Mouse (Mus musculus): Measurements from ENCODE around the gene Klrc3. TPM values are rescaled to one million over a fixed set of nuclear protein-coding genes. Genes with fewer than 3 reads are reported as not detected.
"Not testable (repeated sequence)": the region's sequence is repeated elsewhere in the genome, so short reads cannot be mapped to it uniquely, and the experiment has no call there.

The Klrc3 gene
- not detected in 2 replicates for polyA plus RNA-seq (2015; fragmentation: Nextera tagmentation; extraction: Ambion mirVana)

DNA sequence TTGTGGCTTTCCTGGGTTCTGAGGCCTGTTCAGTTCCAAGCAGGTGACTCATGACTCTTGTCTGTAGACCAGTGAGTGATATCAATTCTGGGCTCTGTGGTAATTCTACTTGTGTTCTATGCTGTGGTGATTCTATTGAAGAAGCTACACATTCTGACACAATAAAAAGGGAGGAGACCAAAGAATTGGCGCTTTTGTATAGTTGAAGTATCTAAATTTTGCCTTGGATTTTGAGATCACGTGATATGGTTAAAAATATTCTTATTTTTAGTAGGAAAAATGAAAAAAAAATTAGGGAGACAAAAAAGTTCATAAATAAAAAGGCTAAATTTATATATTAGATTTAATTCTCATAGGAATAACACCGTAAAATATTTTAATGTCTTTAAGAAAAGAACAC, at the start of gene Klrc3:
TSS of gene Klrc3 (minus strand) at position 101 of the 400 bp plus-strand sequence.
- ATAC-seq (replicated peaks); H3K36me3 ChIP-seq; H3K4me3 ChIP-seq; H3K4me1 ChIP-seq; H3K4me2 ChIP-seq (replicated peaks); H3K9me3 ChIP-seq; H3K27ac ChIP-seq (replicated peaks); H3K9ac ChIP-seq (replicated peaks); H3K27me3 ChIP-seq: not testable (repeated sequence)
- 85% methylated on average over 3 of the region's 3 CpGs for WGBS

DNA sequence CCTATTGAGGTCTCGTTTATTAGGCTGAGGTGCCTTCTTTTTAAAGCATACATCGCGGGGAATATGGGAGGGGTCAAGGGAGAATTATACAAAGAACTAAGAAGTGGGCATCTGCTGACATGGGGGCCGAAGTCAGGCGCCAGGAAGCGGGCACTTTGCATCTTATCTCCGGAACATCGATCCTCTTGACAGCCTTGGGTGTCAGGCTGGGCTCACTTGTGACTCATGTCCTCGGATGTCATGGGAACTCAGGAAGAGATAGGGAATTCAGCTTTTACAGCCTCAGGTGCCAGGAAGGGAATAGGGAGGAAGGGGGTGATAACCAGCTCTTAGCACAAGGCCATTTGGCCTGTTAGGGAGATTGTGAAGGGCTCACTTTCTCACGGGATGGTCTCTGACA, 48.3 kb upstream of the Klrc3 start:
- H3K27me3 ChIP-seq; H3K36me3 ChIP-seq; H3K27ac ChIP-seq (replicated peaks); H3K9ac ChIP-seq (replicated peaks); H3K4me2 ChIP-seq (replicated peaks); H3K4me3 ChIP-seq; H3K4me1 ChIP-seq; ATAC-seq (replicated peaks): not testable (repeated sequence)
- 0 out of 2 replicates have a peak, but pooled peaks cover 10% of the 10 kb centered on the region for H3K9me3 ChIP-seq
- 85% methylated on average over 10 of the region's 10 CpGs for WGBS

DNA sequence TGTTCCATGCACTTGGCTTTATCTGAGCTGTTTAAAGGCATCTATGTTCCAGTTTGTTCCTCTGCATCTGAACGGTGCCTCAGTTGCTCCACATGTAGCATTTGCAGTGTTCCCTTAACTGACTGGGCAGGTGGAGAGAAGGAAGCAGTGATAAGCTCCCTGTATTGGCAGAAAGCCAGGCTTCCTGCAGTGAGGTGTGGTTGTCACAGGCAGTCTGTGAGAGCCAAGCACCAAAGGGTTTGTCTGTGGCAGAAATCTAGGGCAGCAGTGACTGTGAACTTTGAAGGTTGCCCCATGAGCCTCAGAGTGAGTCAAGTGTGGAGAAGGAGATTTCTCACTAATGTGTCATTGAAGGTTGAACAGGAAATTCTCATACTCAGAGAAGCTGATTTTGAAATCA, 37.2 kb upstream of the Klrc3 start:
- no peak overlapping the region for H3K9ac ChIP-seq (replicated peaks)
- no peaks in the 10 kb centered on the region for H3K9me3 ChIP-seq
- no peak overlapping the region for H3K4me3 ChIP-seq
- no peaks in the 10 kb centered on the region for H3K27me3 ChIP-seq
- no peak for ATAC-seq (replicated peaks)
- WGBS, result 76% methylated on average over 1 of the region's 1 CpGs
- no peak overlapping the region for H3K27ac ChIP-seq (replicated peaks)
- H3K36me3 ChIP-seq, result no peaks in the 10 kb centered on the region
- H3K4me1 ChIP-seq, result no peaks in the 10 kb centered on the region
- no peak overlapping the region for H3K4me2 ChIP-seq (replicated peaks)

DNA sequence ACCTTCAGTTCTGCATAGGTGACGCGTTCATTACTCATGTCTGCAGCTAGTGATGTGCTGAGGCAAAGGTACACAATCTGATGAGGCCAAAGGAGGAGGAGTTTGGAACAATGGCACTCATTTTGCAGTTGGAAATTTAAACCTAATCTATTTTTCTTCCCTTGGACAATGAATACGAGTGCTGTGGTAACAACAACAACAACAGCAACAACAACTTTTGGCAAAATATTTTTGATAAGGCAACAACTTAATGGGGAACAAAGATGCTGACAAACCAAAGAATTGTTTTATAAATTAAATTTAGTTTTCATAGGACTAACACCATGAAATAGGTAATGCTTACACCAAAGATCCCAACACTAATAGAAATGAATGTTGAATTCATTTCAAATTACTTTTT, 35.7 kb upstream of the Klrc3 start, which contains the start of gene Klrc1:
TSS of gene Klrc1 (minus strand) at position 101 of the 400 bp plus-strand sequence.
- Histone ChIP-seq H3K36me3 (no peaks in the 10 kb centered on the region), H3K9me3 (no peaks in the 10 kb centered on the region), H3K27ac (replicated peaks) (no peak within 1 kb of the TSS), H3K27me3 (no peaks in the 10 kb centered on the region), H3K4me3 (no peak within 1 kb of the TSS), H3K4me1 (no peaks in the 10 kb centered on the region), H3K9ac (replicated peaks) (no peak within 1 kb of the TSS), H3K4me2 (replicated peaks) (no peak within 1 kb of the TSS)
- 90% methylated on average over 3 of the region's 3 CpGs for WGBS
- no peak for ATAC-seq (replicated peaks)

DNA sequence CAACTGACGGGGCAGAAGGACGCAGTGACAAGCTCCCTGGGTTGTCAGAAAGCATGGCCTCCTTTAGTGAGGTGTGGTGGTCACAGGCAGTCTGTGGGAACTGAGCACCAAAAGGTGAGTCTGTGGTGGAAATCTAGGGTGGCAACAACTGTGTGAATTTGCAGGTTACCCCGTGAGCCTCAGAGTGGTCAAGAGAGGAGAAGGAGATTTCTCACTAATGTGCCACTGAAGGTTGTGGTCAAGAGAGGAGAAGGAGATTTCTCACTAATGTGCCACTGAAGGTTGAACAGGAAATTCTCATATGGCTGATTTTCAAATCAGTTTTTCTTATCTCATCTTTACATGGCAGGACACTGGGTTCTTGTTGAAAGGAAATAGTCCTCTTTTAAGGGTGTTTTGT, 18.2 kb upstream of the Klrc3 start:
- not testable (repeated sequence) for H3K9ac ChIP-seq (replicated peaks); ATAC-seq (replicated peaks); H3K27me3 ChIP-seq; H3K4me1 ChIP-seq; H3K4me3 ChIP-seq; H3K4me2 ChIP-seq (replicated peaks); H3K36me3 ChIP-seq; H3K27ac ChIP-seq (replicated peaks); H3K9me3 ChIP-seq
- WGBS, result 100% methylated on average over 1 of the region's 3 CpGs

DNA sequence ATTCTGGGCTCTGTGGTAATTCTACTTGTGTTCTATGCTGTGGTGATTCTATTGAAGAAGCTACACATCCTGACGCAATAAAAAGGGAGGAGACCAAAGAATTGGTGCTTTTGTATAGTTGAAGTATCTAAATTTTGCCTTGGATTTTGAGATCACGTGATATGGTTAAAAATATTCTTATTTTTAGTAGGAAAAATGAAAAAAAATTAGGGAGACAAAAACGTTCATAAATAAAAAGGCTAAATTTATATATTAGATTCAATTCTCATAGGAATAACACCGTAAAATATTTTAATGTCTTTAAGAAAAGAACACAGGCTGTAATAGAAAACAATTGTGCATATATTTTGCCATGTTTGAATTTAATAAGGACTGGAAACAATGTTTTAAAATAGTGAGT, 17.5 kb upstream of the Klrc3 start, which contains the start of gene Klrc2:
TSS of gene Klrc2 (minus strand) at position 101 of the 400 bp plus-strand sequence.
- H3K9ac ChIP-seq (replicated peaks); H3K36me3 ChIP-seq; H3K4me3 ChIP-seq; H3K4me2 ChIP-seq (replicated peaks); H3K4me1 ChIP-seq; ATAC-seq (replicated peaks); H3K9me3 ChIP-seq; H3K27ac ChIP-seq (replicated peaks); H3K27me3 ChIP-seq: not testable (repeated sequence)
- 80% methylated on average over 4 of the region's 4 CpGs for WGBS

DNA sequence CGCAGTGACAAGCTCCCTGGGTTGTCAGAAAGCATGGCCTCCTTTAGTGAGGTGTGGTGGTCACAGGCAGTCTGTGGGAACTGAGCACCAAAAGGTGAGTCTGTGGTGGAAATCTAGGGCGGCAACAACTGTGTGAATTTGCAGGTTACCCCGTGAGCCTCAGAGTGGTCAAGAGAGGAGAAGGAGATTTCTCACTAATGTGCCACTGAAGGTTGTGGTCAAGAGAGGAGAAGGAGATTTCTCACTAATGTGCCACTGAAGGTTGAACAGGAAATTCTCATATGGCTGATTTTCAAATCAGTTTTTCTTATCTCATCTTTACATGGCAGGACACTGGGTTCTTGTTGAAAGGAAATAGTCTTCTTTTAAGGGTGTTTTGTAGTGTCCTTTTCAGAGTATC, 917 bp upstream of the Klrc3 start:
- 77% methylated on average over 2 of the region's 3 CpGs for WGBS
- not testable (repeated sequence) for H3K4me3 ChIP-seq; H3K36me3 ChIP-seq; H3K27ac ChIP-seq (replicated peaks); H3K27me3 ChIP-seq; H3K9ac ChIP-seq (replicated peaks); H3K4me2 ChIP-seq (replicated peaks); H3K4me1 ChIP-seq; ATAC-seq (replicated peaks); H3K9me3 ChIP-seq

DNA sequence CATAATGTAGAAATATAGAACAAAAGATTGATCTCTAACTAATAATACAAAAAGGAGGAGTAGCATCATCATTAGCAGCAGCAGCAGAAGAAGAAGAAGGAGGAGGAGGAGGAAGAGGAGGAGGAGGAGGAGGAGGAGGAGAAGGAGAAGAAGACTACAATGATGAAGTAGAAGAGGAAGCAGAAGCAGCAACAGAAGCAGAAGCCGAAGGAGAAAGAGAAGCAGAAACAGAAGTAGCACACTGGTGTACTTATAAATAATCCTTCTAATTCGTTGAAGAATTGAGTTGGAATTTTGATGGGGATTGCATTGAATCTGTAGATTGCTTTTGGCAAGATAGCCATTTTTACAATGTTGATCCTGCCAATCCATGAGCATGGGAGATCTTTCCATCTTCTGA, 12.1 kb downstream of the Klrc3 start:
- WGBS, result 87% methylated on average over 2 of the region's 2 CpGs
- not testable (repeated sequence) for H3K9ac ChIP-seq (replicated peaks); H3K27me3 ChIP-seq; H3K27ac ChIP-seq (replicated peaks); ATAC-seq (replicated peaks); H3K9me3 ChIP-seq; H3K4me2 ChIP-seq (replicated peaks); H3K4me3 ChIP-seq; H3K4me1 ChIP-seq; H3K36me3 ChIP-seq

DNA sequence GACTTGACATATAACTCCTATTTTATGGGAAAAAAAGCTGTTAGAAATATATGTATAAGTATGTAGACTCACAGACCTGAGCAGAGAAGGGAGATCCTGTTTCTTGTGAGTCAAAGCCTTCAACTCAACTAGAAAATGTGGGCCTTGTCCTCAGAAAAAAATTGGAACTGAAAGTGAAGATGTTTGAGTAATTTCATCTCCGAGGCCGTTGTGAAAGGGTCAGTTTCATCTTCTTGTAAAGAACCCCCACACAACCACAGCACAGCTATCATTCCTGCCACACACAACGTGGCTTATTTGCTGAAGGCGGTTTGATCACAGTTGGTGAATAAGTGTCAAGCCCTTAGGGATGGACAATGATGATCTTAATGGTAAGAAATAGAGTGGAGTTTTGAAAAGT, 19.4 kb downstream of the Klrc3 start, which contains the start of gene Klrk1:
TSS of gene Klrk1 (minus strand) at position 130 of the 400 bp plus-strand sequence.
- Histone ChIP-seq H3K9ac (replicated peaks) (no peak within 1 kb of the TSS), H3K4me3 (no peak within 1 kb of the TSS), H3K4me2 (replicated peaks) (no peak within 1 kb of the TSS), H3K9me3 (no peaks in the 10 kb centered on the region), H3K27me3 (no peaks in the 10 kb centered on the region), H3K4me1 (no peaks in the 10 kb centered on the region), H3K27ac (replicated peaks) (no peak within 1 kb of the TSS), H3K36me3 (no peaks in the 10 kb centered on the region)
- ATAC-seq (replicated peaks), result no peak
- 85% methylated on average over 4 of the region's 4 CpGs for WGBS

DNA sequence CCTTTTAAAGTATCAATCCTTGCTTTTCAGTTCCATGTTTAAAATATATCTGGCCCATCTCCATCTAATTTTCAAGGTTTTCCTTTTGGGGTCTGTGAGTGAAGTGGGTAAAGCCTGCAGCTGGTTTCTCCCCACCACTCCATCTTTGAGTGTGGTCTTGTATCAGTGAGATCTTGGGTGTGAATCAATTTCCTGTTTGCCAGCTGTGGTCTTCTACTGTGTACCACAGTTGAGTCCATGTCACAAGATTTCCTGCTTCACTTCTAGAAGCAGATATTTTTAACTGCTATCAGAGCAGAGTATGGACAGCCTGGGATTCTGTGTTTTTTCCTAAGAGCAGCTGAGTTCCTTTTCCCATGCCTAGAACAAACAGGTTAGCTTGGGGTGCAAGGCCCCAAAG, 34.8 kb downstream of the Klrc3 start:
- no peaks in the 10 kb centered on the region for H3K4me1 ChIP-seq
- no peak overlapping the region for H3K4me2 ChIP-seq (replicated peaks)
- H3K4me3 ChIP-seq, result no peak overlapping the region
- H3K9ac ChIP-seq (replicated peaks), result no peak overlapping the region
- no peaks in the 10 kb centered on the region for H3K27me3 ChIP-seq
- H3K36me3 ChIP-seq, result no peaks in the 10 kb centered on the region
- ATAC-seq (replicated peaks), result no peak
- H3K9me3 ChIP-seq, result no peaks in the 10 kb centered on the region
- no peak overlapping the region for H3K27ac ChIP-seq (replicated peaks)

DNA sequence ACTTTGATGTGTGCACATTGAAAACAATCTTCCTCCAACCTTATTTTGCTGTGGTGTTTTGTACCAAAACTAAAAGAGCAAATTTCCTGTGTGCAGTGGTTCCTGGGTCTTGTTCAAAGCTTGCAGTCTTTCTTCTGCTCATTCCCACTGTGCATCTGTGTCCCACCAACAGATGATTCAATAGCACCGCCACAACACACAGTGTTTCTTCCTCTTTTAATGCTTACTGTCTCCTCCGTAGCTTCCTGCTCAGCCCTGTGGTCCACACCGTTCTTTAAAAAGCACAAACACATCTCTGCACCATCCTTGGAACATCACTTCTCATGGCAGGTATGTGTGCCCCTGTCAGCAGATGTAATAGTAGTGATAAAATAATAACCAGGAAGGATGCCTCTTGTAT, 51.6 kb downstream of the Klrc3 start, which contains the start of gene Klrd1:
TSS of gene Klrd1 (plus strand) at position 275 of the 400 bp plus-strand sequence.
- no peak within 1 kb of the TSS for H3K4me3 ChIP-seq
- H3K9me3 ChIP-seq, result no peaks in the 10 kb centered on the region
- no peak within 1 kb of the TSS for H3K27ac ChIP-seq (replicated peaks)
- H3K9ac ChIP-seq (replicated peaks), result no peak within 1 kb of the TSS
- H3K36me3 ChIP-seq, result no peaks in the 10 kb centered on the region
- no peaks in the 10 kb centered on the region for H3K4me1 ChIP-seq
- H3K27me3 ChIP-seq, result no peaks in the 10 kb centered on the region
- WGBS, result 87% methylated on average over 3 of the region's 3 CpGs
- ATAC-seq (replicated peaks), result no peak
- no peak within 1 kb of the TSS for H3K4me2 ChIP-seq (replicated peaks)

Measured in forebrain, embryonic 15.5 days (tissue).